Mouse (Mus musculus) G1E-ER4 (cell line): ENCODE results near the gene Epha3. TPM values are rescaled to one million over a fixed set of nuclear protein-coding genes. Genes with fewer than 3 reads are reported as not detected.

ENCODE experiments used
- GATA1 ChIP-seq: IDR thresholded peaks from one replicate; pipeline ENCODE4 v1.8.0; 2012; ENCODE audit warnings: low read length, inconsistent platforms
- polyA plus RNA-seq: library from polyadenylated mRNA; stranded (reverse); fragments of >175 nt; gene quantifications from 2 replicates; pipeline ENCODE4 v1.2.3, GENCODE M21; 2012

Epha3 gene
- polyA plus RNA-seq, 1 experiment: not detected

DNA sequence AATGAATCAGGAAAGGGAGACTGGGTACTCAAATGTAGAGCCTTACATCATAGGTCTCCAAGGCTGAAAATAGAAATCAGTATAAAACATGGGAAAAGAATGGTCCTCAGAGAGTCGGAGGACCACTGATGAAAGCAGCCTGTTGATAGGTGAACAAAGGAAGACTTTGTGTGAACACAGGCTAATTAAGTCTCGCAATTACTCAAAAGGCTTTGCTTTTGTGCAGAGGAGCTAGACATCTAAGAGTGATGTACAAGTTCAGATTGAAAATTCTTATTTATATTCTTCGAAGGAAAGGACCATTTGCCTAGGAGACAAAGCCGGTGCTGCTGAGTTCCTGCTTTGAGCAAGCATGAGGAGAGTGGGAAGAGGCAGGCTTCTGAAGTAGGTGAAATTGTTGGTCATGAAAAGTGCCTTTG, 363.0 kb downstream of the Epha3 start:
- no peak for TF ChIP-seq GATA1
